Mouse (Mus musculus): ENCODE measurements at regions not wholly inside any gene's neighbourhood (a gene's known extent, or its start where the extent isn't known, plus 50 kb on each side); places are given as distances from the start of the nearest gene placed in this dataset.

DNA sequence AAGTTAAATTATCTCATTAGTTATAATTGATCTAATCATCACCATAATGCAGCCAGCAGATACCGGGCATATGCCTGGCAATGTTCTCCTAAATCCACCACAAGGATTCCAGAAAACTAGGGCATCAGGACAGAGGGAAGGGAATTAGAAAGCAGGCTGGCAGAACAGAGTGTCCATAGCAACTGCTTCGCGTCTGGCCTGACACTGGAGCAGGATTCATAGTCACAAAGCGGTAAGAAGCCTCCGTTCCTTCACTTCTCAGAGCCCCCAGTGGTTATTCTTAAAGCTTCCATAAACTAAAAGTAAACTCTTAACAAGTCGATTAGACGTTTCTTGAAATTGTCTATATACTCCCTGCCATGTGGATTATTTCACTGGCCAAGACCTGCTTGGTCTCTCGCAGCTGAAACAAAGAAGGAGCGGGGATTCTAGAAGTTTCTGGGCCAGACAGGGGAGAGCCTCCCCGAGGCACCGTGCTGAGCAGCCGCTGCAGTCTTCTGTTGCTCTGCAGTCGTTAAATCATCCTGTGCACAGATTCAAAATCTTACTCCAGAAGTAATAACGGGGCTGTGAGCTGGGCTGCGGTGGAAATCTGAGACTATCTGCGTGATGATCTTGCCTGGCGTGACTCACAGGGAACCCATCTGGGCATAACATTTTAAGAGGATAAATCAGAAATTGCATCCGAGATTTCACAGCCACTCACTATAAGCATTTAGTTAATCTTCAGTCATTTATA is 144.2 kb upstream of the Map3k7 start:
- DNase-seq (ENCODE audit: extremely low spot score in 1 of 2, low spot score in 1 of 2), result peak in 1 of 2 experiments; percentile 27

DNA sequence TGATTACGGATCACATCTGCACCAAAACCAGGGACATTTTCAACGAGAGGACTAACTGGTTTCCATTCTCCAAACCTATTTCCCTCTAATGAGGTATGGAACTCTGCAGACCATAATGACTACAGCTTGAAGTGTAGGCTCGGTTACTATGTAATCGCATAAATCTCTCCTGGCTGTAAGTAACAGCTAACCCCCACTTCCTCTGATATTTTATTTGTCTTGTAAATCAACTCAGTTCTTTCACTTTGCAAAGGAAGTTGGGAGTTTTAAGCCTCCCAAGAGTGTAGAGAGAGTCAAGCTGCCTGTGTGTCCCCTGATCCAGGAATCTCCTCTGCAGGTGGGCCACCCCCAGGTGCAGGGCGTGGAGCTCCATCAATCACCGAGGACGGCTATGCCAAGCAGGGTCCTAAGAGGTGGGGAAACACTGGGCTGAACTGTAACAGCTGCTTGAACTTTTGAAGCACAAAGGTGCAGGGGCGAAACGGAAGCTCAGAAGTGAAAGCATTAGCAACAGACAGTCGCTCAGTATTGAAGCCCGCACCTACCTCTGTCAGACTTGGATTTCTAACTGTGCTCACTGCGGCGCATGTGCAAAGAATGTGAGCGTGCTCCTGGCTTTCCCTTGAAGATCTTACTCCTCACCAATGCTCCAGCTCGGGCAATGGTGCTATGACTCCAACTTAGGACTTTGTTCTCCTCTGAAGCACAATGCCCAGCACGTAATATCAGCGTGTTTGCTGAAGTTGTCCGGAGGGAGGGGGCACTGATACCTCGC is 140.1 kb upstream of the Map3k7 start:
- DNase-seq (ENCODE audit: extremely low spot score in 1 of 2, low spot score in 1 of 2), result peak in 1 of 2 experiments; percentile 22

DNA sequence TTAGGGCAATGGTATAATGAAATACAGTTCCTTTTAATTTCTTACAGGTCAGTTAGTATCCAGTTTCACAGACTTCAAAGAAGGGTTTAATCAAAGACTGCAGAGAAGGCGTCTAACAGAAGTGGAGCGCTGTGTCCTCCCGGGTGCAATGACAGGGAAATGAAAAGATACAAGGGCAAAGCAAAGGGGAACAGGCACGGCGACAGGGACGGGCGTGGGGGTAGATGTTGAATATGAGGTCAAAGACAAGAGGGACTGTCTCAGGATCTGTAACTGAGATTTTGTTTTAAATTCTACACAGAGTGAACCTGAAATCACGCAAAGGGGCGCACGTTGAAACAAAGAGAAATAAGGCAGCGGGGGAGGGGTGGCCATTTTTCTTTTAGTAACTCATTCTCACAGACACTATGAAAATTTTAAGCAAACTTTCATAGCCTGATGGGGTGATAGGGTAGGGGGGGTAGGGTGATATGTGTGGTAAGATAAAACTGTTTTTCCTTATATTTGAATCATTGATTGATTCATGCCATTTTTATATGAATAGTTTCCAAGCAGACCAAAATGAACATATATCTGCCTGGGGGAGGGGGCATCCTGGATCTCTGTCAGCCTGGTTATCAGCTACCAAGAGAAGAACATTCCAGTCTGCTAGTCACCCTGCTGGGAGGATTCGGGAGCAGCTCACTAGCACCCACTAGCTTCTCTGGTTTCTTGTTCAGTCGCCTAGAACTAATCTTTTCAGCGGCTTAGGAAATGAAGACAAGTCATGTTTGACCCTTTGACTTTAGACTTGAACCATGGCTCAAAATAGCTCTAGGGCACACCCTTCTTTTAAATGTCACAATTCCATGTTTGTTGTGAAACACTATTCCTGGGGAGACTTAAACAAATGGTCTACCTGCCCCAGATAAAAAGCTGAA is 139.1 kb upstream of the Map3k7 start:
- DNase-seq (ENCODE audit: extremely low spot score in 1 of 2, low spot score in 1 of 2), result peak in 1 of 2 experiments; percentile 11

DNA sequence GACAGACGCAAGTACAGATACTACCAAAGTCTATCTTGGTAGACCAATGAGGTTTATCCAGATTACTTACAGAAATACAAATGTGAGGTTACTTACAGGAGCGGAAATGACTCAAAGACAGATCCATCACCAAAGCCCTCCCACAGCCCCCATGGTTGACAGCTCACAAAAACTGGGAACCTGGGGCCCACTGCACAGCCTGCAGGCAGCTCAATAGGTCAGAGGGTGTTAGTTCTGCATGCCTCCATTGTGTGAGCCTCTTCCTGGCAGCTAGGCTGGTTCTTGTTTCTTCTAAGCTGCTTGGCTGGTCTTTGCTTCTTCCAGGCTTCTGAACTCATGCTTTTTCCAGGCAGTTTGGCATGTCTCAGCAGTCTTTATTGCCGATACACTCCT is 138.5 kb upstream of the Map3k7 start:
- no peak for DNase-seq (ENCODE audit: extremely low spot score in 1 of 2, low spot score in 1 of 2)

DNA sequence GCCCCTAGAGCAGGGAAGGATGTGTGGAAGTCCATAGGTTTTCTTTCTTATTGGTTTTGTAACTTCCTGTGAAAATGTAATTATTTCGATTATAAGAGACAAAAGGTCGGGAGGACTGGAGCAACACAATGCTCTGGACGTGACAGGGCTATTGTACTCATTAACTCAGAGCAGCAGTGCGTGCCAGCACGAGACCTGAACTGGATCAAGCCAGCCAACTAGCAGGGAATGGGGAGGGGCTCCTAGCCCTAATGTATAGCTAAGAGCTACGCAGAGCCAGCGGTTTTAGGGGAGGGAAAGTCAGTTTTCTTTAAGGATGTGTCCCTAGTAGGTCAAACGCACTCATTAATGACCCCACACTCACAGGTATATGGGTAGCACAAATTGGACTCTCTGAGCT is 137.2 kb upstream of the Map3k7 start:
- no peak for DNase-seq (ENCODE audit: extremely low spot score in 1 of 2, low spot score in 1 of 2)

DNA sequence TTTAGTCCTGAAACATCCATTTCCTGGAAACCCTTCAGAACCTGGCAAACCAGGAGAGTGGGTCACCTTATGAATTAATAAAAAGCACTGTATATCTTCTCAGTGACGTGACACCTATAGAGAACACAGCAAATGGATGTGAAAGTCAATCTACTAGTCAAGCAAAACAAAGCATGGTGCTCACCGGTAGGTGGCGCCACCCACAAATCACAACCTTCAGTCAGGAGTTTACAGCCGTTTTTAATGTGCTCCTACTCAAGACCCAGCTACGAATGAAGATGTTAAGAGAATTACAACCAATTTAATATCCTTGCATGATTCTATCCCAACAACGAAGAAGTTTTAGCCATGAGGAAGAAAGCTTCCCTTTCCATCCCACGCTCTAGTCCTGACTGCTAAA is 136.6 kb upstream of the Map3k7 start:
- no peak for DNase-seq (ENCODE audit: extremely low spot score in 1 of 2, low spot score in 1 of 2)

DNA sequence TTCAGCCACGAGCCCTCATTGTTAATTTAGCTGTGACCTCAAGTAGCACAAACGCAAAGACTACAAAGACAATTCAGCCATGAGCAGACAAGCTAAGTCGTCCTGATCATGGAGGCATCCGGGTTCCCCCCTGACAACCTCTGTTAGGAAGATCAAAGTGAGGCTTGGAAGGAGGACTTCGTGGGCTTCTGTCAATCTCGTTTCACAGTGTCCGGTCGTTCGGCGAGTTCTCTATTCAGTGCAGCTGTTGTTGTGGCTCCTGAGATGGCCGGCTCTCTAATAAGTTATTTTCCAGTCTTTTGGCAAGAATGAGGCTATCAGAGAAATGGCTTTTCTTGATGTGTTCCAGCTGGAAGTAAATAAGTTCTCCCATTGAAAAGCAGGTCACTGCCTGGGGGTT is 133.7 kb upstream of the Map3k7 start:
- no peak for DNase-seq (ENCODE audit: extremely low spot score in 1 of 2, low spot score in 1 of 2)

DNA sequence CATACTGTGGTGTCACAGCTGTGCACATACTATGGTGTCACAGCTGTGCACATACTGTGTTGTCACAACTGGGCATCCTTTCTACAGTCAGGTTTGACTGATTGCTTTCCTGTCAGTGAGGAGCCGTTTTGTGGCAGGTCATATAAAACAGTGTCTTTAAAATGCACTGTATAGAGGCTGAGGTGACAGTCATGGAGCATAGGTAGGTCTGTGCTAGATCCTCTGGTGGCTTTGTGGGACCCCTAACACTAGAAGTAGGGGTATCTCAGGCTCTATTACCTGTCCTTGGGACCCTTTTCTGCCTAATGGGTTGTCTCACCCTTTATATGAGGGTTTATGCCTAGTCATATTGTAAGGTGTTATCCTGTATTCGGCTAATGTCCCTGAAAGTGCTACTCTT is 132.4 kb upstream of the Map3k7 start:
- DNase-seq (ENCODE audit: extremely low spot score in 1 of 2, low spot score in 1 of 2), result no peak

DNA sequence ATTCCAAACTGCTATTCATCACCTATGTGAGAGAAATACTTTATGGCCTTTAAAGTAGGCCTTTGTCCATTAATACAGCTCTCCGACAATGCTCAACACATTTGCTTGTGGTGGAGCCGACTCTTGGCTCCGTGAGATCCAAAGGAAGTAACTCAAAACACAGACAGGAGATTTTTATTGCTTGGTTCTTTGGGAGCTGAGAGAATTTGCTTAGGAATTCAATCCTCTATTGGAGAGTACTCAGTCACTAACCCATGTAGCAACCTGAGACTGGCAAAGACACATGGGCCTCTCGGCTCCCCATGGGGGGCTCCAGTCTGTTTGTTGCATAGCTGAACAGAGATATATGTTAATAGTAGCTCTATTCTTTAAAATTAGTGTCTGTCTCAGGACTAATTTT is 130.1 kb upstream of the Map3k7 start:
- DNase-seq (ENCODE audit: extremely low spot score in 1 of 2, low spot score in 1 of 2), result no peak

DNA sequence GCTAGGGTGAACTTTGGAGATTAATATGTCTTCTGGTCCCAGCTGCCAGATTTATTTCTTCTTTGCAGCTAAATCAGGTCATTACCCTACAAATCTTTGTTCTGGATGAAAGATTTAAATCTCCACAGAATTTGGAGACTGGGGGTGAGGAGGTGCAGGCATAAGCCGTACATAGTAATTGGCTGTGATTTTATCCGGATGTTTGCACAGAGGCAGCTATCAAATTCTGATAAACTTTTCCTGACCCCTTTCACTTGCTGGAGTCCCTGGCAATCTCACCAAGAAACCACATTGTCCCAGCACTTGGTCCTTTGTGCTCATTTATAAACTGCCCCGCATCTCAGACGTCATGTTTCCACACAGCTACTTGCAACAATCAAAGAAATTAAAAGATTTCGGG is 128.8 kb upstream of the Map3k7 start:
- DNase-seq (ENCODE audit: extremely low spot score in 1 of 2, low spot score in 1 of 2), result no peak

DNA sequence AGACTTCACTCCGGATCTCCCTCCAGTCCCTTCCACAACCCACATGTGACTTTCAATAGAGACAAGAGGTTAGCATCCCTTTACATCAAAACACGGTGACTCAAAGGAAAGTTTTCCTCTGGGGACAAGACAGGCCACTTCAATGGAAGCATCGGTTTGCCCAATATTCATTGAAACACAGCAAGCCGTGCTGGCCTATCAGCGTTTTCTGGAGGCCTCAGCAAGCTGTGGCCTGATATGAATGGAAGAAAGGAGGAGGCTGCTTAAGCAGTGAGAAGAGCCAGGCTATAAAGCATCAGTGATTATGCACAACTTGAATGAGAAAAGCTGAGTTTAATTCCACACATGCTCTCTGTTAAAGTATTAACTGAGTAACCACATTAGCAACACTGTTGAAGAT is 125.3 kb upstream of the Map3k7 start:
- no peak for DNase-seq (ENCODE audit: extremely low spot score in 1 of 2, low spot score in 1 of 2)

DNA sequence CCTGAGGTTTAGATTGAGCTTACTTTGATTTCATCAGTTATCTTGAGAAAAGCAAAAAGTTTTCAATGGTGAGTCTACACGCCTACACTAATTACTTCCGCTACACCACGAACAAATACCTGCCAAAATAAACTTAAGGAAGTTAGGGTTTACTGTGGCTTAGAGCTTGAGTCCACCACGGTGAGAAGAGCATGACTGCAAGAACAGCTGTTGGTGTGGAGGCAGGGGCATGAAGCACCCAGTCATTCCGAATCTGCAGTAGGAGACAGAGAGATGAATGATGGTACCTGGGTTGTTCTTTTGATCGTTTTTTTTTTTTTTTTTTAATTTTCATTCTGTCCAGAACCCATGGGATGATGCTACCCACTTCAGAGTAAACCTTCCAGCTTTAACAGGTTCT is 114.1 kb upstream of the Map3k7 start:
- no peak for DNase-seq (ENCODE audit: extremely low spot score in 1 of 2, low spot score in 1 of 2)

DNA sequence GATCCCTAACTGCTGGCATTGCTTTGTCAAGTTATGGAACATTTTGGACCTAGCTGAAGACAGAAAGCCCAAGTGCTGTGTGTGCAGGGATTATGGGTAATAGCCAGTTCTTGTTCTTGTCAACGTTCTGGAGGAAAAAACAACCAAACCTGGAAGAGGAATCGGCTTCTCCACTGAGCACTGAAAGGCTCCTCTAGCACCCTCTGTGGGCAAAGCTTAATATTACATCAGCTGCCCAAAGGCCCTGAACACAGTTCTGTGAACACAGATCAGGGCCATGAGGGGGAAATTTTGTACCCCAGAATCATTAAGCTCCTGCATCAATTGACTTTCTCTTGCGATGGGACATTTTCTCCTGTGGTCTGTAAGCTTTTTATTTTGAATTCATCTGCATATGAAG is 112.9 kb upstream of the Map3k7 start:
- peak in 1 of 2 experiments; percentile 56 for DNase-seq (ENCODE audit: extremely low spot score in 1 of 2, low spot score in 1 of 2)

DNA sequence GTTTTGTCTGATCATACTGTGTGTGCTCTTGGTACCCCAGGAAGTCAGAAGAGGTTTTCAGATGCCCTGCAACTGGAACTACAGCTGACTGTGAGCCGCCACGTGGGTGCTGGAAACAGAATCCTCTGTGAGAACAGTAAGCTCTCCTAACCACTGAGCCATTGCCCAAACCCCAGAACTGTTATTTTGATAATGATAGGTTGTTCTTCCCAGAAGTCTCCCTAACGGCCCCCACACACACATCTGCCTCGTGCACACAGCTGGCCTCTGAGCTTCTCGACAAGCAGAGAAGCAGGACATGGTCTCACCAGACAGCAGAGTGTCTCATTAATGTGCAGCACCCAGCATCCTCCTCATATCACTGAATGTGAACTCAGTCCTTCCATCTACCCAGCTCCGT is 110.0 kb upstream of the Map3k7 start:
- no peak for DNase-seq (ENCODE audit: extremely low spot score in 1 of 2, low spot score in 1 of 2)

DNA sequence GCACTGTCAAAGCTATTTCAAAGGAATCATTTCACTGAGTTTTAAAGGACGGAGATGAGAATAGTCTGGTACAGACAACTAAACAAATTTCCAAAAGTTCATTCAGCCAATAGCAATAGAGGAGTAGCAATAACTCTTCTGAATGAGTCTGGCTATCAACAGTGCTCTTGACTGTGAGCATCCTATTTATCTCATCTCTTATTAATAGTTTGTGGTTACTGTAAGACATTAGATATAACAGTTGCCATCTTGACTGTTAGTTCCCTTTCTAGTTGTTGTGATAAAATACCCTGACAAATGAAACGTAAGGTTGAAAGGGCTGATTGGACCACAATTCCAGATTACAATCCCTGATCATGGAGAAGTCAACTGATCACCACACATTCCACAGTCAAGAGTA is 103.5 kb upstream of the Map3k7 start:
- no peak for DNase-seq (ENCODE audit: extremely low spot score in 1 of 2, low spot score in 1 of 2)

DNA sequence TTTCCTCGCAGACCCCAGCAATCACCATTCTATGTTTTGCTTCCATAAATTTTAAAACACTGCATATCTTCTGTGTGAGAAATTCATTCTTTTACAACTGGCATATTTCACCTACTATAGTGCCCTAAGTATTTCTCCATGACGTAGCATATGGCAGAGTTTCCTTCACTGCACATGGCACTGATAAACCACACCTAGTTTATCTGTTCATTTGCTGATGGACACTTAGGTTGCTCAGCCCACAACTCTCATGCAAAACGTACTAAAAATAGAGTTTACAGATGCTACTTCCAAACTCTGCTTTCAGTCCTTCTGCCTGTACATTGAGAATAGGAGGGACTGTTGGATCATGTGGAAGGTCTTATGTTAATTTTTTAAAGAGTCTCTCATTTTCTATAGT is 102.7 kb upstream of the Map3k7 start:
- no peak for DNase-seq (ENCODE audit: extremely low spot score in 1 of 2, low spot score in 1 of 2)

DNA sequence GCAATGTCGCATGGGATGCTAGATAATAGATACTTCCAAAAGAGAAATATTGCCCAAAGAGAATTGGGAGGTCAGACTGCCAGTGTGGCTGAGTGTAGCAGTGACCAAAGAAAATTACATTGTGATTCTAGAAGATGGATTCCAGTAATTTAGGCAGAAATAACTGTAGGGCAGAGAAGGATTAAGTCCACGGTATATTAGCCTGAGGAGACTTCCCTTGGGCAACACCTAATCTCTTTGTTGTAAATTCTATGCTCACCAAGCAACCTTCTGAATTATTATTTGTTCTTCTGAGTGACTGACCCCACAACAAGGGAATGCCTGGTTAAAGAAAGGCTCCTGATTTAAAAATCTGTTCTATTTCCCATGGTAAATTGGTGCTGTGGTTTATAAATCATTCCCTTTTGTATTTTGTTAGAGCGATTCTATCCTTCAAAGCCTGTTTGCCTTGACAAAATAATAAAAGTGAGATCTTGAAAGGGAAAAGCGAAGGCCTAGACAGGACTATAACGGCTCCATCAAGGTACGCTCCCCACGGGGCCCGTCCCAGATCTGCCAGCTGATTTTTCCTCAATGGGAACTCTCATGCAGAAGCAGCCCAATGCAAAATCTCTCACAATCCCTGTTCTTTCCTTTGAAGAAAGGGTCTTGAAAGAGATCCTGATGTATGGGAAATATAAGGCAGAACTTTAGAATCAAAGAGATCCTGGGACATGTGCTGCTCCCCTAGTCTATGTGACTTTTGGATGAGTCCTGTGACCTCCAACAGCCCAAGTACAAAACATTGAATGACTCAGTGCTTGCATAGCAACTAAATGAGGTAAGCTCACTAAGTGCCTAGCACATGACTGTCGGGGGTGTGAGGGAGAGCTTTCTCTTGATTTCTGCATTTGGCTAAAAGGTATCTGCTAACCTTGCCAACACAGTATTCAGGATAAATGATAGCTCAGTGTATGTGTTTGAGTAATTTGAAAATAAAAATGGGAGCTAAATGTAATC is 90.6 kb upstream of the Map3k7 start:
- DNase-seq (ENCODE audit: extremely low spot score in 1 of 2, low spot score in 1 of 2), result no peak

DNA sequence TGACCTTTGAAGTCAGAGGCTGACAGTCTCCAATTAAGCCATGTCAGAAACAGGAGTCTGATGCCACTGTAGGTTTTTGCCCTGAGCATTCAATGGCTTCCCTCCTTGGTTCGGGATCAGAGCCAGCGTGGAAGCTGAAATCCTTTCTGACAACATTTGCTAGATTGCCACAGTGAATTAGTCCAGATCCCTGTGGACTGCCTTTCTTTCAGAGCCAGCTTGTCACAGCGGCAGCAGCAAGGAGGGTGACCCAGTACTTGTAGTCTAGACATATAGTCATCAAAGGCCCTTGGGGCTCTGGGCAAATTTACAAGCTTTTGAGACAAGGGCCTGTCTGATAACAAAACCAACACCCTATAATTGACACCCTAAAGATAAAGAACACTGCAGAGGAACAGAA is 86.5 kb upstream of the Map3k7 start:
- DNase-seq (ENCODE audit: extremely low spot score in 1 of 2, low spot score in 1 of 2), result no peak

DNA sequence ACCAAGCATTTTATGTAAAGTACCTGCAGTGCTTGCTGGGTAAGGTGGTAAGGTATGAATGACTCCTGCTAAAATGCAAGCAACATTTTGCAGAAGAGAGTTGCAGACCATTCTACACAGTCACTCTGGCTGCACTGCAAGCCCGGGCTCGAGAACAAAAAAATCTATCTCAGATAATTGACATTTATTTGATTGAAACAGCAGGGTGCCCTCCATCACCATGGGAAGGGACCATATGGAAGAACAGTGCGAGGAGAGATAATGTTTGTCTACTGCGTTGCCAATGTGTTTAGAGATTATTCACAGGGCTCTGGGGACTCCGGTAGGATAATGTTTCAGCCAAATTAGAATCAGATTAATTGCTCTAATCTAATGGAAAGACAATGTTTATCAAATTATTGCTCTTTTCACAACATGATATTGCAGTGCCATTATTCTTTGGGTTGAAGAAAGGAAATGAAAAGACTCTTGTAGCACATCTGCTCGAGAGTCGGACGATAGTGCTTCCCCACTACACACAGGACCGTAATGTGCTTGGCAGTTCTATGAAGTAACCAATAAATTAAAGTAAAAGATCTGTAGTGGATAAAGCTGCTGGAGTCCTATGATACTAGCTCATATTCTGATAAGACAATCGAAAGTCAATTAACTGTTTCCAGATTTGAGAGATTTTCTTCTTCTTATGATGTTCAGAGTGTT is 85.3 kb upstream of the Map3k7 start:
- DNase-seq (ENCODE audit: extremely low spot score in 1 of 2, low spot score in 1 of 2), result no peak
